20 mouse cellular contexts compared by ENCODE assay signal in genomic region chr13:55948144-55948543, GRCm38 (mm10).
DNase-seq lines count a peak whose midpoint lies in the region; ATAC-seq lines count a peak whose summit lies in the region.
"Had no signal": no experiment of that assay in that cellular context is flagged by ENCODE, and none has a peak within 500 bp of the region (broad histone marks: within the 10 kb centered on the region; RNA-seq: fewer than 3 reads in every experiment).

No protein-coding gene starts in this region.

- 59% methylated on average over 2 of the region's 2 CpGs for WGBS in hindbrain, embryonic 10.5 days
- WGBS in hindbrain, embryonic 13.5 days, result 50% methylated on average over 2 of the region's 2 CpGs

- H3K4me2 ChIP-seq in hindbrain, embryonic 13.5 days, result no peak overlapping the region
- H3K4me2 ChIP-seq: heart, embryonic 11.5 days; heart, embryonic 15.5 days had no signal

- H3K4me1 ChIP-seq in hindbrain, embryonic 10.5 days (replicated peaks), result peaks cover 22% of the 10 kb centered on the region
- no peaks in the 10 kb centered on the region for H3K4me1 ChIP-seq in hindbrain, embryonic 13.5 days (replicated peaks)
- H3K4me1 ChIP-seq: heart, embryonic 15.5 days had no signal

- H3K36me3 ChIP-seq in hindbrain, embryonic 10.5 days, result no peaks in the 10 kb centered on the region
- no peaks in the 10 kb centered on the region for H3K36me3 ChIP-seq in hindbrain, embryonic 13.5 days
- H3K36me3 ChIP-seq: heart, embryonic 15.5 days had no signal

- H3K27ac ChIP-seq in hindbrain, embryonic 10.5 days, result peak overlapping the region; percentile 77
- no peak overlapping the region for H3K27ac ChIP-seq in hindbrain, embryonic 13.5 days
- H3K27ac ChIP-seq: heart, adult 2 months; heart, embryonic 15.5 days had no signal

- H3K9ac ChIP-seq in hindbrain, embryonic 13.5 days, result no peak overlapping the region
- H3K9ac ChIP-seq: heart, embryonic 15.5 days had no signal

- no peak for ATAC-seq in hindbrain, embryonic 13.5 days (ENCODE audit: low FRiP score)
- ATAC-seq: forebrain, embryonic 14.5 days; hindbrain, embryonic 16.5 days; inflammation-experienced regulatory T-cells, adult 6 months; intestine, postnatal 0 days had no signal

- no peaks in the 10 kb centered on the region; the same call in 1 of the 2 replicates for H3K27me3 ChIP-seq in hindbrain, embryonic 10.5 days (ENCODE audit: insufficient read depth, poor library complexity, severe bottlenecking)
- H3K27me3 ChIP-seq in hindbrain, embryonic 13.5 days, result 0 out of 2 replicates have a peak, but pooled peaks cover 8% of the 10 kb centered on the region

- peak; percentile 52 for DNase-seq in adrenal gland, postnatal 14 days
- no peak for DNase-seq in adrenal gland, adult 2 months
- DNase-seq in hindbrain, embryonic 10.5 days (ENCODE audit: low spot score), result no peak
- peak; percentile 78 for DNase-seq in adipocyte (ENCODE audit: low spot score)
- DNase-seq in fat pad, adult 2 months (ENCODE audit: extremely low read depth, low read depth, low spot score), result peak; percentile 31
- DNase-seq in thymus, postnatal 25 days, result no peak
- DNase-seq: cerebellum, adult 11-12 months; cerebellum, adult 9-10 months; cerebellum, postnatal 25 days; gastrocnemius, postnatal 10 days; heart, adult 2 months; heart, postnatal 14 days had no signal

- no peaks in the 10 kb centered on the region for H3K9me3 ChIP-seq in hindbrain, embryonic 10.5 days
- no peaks in the 10 kb centered on the region for H3K9me3 ChIP-seq in hindbrain, embryonic 13.5 days
- H3K9me3 ChIP-seq: heart, embryonic 15.5 days had no signal

- no peak overlapping the region for H3K4me3 ChIP-seq in hindbrain, embryonic 10.5 days
- no peak overlapping the region for H3K4me3 ChIP-seq in hindbrain, embryonic 13.5 days
- H3K4me3 ChIP-seq: erythroblast, embryonic 14.5 days; heart, adult 2 months; heart, embryonic 15.5 days had no signal

Comparison
In these comparisons a context has a peak if more than half of its experiments do, and no peak if none do; other contexts are left out.
1. DNase-seq: peak in adrenal gland, postnatal 14 days (single experiment), adipocyte (single experiment) and fat pad, adult 2 months (single experiment); none in adrenal gland, adult 2 months (single experiment), hindbrain, embryonic 10.5 days (single experiment) and thymus, postnatal 25 days (single experiment).